Mouse (Mus musculus): ENCODE measurements around the gene Rxra.

Gene Rxra

GRCm38 (mm10) chr2:27676106-27676477 lies at the start of gene Rxra:
Gene Rxra (plus strand): TSS chr2:27676440.
- peak; percentile 35 for DNase-seq

GRCm38 (mm10) chr2:27626604-27627003 lies 49.6 kb upstream of the Rxra start:
- DNase-seq: no peak

- no peak for DNase-seq
These were observed 45.5 kb upstream of the Rxra start for GRCm38 (mm10) chr2:27630601-27631285.

GRCm38 (mm10) chr2:27633471-27633870 lies 42.8 kb upstream of the Rxra start:
- no peak for DNase-seq

DNA sequence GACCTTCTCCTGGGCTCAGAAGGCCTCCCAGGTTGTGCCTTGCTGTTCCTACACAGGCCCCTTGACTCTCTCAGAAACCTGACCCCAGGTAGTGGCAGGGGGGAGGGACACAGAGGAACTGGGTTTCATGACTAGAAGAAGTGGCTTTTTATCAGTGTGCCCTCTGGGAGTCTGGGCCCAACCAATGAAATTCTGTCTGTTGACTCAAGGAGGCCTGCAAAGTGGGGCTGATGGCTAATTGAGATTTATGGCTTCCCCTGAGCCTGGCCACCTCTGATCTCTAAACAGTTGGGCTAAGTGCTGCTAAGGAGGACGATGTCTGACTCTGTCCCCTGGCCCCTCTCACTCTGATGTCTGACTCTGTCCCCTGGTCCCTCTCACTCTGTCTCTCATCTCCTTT lies 42.2 kb upstream of the Rxra start:
- DNase-seq: no peak

DNA sequence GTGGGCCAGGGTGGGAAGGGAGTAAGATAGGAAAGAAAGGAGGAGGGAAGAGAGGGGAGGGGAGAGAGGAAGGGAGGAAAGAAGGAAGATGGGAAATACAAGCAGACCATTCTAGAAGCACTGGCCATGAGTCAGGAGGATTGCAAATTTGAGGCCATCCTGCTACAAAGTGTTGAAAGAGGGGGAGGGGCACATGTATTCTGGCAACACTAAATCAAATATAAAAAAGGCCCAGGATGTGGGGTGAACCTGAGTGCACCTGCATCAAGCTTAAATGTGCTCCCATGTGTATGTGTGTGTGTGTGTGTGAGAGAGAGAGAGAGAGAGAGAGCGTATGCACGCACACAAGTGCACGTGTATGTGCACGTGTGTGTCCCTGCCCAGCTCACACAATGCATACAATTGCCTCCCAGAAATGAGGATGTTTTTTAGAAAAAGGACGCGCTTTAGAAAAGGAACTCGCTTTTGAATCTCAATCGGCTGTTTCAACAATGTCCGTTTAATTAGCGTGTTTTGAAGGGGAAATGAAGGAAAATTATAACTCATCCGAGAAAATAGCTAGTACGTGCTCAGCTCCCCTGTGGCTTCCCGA lies 41.0 kb upstream of the Rxra start:
- no peak for DNase-seq

DNA sequence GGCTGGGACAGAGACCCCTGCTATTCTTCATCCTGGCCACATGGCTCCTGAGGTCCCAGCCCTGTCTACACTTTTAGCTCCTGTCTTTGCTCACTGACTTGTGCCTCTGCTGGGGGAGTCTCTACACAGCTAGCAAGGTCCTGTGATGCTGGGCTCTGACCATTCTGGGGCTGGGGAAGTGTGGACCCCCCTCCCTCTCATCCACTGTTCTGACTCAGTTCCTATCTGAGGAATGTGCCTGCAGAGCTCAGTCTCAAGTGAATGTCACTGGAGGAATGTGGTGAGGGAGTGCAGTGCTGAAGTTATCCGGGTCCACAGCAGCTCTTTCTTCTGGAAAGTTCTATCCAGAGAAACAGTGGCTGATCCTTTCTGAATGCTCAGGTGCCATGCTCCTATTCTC lies 39.4 kb upstream of the Rxra start:
- DNase-seq: no peak

- DNase-seq: no peak
These were observed 38.9 kb upstream of the Rxra start for GRCm38 (mm10) chr2:27637281-27637896.

DNA sequence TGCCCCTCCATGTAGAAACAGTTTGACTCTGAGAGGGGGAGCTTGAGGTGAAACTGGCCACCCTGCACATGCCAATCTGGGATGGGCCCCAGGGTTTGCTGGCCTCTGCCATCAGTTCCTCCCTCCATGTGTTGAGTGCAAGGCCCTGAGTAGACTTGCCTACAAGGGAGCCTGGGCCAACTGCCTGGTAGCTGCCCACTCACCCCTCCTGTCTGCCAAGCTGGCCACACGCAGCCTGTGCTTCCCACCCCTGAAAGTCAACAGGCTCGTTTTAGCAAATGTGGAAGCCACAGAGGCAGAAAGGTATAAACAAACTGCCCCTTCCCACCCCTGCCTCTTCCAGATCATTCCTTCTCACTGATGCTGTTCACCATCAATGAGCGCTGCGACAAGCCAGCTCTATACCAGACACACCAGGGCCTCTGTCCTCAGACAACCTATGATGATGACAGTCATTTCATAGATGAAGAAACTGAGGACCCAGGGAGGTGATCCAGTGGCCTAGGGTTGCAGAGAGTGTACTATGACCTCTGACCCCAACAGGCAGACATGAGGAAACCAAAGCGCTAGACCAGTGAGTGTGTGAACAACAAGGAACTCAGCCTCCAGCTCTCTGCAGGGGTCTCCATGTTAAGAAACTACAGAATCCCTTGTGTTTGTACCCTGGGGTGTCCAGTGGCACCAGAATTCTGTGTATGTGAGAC lies 36.5 kb upstream of the Rxra start:
- no peak for DNase-seq

DNA sequence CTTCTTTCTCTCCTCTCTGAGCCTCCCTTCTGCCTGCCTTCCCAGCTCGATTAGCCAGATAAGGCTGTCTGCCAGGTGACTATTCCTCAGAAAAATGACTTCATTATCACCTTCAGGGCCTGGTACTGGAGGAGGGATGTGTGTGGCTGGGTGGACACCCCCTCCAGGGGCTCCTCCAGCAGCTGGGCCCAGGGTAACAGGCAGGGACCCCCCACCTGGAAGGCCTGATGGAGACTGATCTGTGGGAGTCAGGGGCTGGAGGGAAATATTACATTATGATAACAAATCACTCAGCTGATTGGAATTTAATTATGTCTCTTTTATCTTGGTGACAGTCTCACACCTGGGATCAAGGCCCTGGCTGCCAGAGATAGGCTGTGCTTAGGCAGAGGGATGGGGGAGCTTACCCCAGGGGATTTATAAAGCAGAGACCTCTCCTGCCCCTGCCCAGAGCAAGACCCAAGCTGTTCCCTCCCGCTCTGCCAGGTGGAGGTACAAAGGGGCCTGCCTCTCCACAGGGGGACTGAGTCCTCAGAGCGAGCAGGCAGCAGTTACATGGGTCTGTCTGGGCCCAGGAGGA lies 35.2 kb upstream of the Rxra start:
- no peak for DNase-seq

- no peak for DNase-seq
These were observed 31.6 kb upstream of the Rxra start for GRCm38 (mm10) chr2:27644547-27645120.

- DNase-seq: no peak
These were observed 30.8 kb upstream of the Rxra start for GRCm38 (mm10) chr2:27645471-27645870.

DNA sequence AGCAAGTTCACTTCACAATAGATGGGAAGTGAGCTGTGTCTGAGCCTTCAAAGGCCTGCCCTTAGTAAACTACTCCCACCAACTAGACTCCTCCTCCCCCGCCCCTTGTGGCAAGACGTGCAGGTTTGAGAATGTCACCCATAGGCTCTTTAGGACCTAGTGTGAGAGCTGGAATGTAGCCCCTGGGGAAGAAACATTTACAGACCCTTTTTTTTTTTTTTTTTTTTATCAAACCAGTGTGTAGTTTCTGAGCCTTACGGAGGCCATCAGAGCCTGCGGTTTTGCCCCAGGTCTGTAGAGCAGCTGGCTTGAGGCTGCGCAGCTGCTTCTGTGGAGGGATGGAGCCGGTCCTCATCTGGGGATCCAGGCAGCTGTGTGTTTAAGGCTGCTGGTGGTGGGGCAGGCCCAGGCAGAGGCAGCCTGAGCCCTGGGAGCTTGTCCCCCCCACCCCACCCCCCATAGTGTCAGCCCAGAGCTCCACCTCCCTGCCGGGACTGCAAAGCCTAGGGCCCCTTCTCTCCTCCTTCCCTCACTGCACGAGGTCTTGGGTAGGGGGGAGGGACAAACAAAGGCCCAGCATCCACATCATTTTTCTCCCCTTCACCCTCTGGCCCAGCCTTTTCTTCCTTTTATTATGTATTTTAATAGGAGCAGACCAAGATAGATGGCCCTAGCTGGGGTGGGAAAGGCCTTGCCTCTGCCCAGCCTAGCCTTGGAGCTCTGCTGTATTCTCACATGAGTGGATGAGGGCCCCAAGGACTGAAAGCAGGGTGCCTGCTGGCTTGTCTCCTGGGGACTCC lies 26.2 kb upstream of the Rxra start:
- peak; percentile 61 for DNase-seq

DNA sequence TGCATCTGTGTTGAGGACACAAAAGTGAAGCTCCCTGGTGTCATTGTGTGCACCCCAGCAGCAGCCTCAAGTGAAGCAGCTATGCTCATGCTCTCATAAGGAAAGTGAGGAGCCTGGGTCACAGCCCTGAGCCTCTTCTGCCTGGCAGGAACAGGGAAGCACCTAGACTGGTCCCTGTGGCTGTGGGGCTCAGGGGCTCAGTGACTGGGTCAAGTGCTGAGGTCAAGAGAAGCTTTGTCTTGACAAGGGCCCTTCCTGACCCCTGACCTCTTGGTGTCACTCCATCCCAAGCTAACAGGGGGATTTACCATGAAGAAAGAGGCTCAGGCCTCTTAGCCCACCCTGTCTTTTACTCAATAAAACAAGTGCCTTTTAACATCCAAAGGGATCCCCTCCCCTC lies 25.2 kb upstream of the Rxra start:
- DNase-seq: no peak

GRCm38 (mm10) chr2:27653496-27654030 lies 22.7 kb upstream of the Rxra start:
- DNase-seq: no peak

DNA sequence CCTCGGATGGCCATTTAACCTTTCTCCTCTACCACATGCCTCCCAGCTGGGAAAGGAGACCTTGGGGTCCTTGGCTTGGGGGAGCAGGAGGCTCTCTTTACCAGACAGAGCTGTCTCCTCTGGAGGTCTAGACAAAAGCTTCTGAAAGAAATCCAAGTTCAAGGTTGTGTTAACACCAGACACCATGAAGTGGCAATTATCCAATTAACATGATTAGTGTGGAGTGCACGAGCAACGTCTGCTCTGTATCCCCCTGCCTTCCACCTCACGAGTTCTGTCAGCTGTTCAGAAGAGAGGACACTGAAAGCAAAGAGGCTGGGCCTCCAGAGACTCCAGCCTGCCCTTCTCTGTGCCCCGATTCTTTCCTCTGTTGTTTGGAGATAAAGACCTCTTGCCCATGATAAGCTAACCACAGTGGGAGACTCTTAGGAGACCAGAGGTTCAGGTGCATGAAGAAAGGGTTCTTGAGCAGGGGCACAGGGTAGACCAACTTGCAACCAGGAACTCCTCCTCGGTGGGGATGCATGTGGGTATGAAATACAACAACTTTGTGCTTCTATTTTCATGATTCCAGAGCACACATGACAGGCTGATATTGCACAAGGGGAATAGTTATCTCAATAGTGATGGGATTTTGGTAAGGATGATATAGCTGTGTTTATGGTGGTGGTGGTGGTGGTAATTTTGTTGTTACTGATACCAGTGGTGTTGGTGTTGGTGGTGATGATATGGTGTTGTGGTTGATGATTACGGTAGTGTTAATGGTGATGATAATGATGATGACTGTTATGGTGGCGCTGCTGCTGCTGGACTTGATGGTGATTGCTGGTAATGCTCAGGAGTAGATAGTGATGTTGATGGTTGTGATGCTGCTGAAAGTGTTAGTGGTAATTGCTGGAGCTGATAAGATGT lies 21.7 kb upstream of the Rxra start:
- no peak for DNase-seq

DNA sequence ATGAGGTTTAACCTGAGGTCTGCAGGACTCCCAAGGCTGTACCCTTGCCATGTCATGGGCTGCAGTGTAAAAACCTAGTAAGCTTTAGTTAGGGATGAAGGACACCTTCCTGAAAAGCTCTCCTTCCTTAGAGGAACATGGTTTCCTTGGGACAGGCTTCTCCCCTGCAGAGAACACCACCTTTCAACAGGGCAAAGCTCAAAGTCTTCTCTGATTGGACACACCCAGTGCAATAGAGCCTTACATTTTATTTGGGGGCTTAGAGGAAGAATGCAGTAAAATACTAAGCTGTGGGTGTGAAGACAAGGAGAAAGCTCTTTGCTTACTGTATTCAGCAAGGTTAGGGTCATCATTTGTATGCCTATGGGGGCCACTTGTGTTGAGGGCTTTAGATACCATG lies 19.7 kb upstream of the Rxra start:
- no peak for DNase-seq

GRCm38 (mm10) chr2:27665284-27665683 lies 11.0 kb upstream of the Rxra start:
- no peak for DNase-seq

- no peak for DNase-seq
These were observed 9.5 kb upstream of the Rxra start for GRCm38 (mm10) chr2:27666719-27667118.

GRCm38 (mm10) chr2:27667677-27668076 lies 8.6 kb upstream of the Rxra start:
- no peak for DNase-seq

DNA sequence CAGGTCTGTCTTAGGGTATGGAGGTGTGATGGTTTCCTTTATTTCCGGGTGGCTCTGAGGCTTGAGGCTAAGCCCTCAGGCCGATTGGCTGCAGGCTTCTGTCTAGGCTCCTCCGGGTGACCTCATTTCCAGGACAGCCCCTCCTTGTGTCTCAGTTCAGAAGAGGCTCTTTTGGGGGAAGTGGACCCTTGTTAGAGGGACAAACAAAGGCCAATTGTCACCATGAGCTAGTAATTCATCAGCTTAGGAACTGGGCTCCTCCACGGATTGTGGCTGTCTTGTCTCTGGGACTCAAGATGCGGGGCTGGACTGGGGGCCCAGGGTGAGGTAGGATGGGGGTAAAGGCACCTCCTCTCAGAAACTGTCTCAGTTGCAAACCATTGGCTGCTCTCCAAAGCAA lies 5.5 kb upstream of the Rxra start:
- DNase-seq: no peak
